Mouse (Mus musculus): ENCODE results near the gene Gm10722. TPM values are rescaled to one million over a fixed set of nuclear protein-coding genes. Genes with fewer than 3 reads are reported as not detected.
A peak's percentile ranks its signal among the peaks of the same experiment; 100 is the strongest.
"Not testable (repeated sequence)": the region's sequence is repeated elsewhere in the genome, so short reads cannot be mapped to it uniquely, and the experiment has no call there.

Gm10722 gene
- polyA plus RNA-seq, 1 experiment from 2014 or later, result not detected

- peak; percentile 61; the same call in 1 of the 2 replicates for ATAC-seq
Observed at GRCm38 (mm10) chr9:3012733-3013279, 12.1 kb downstream of the Gm10722 start, which contains the start of gene Gm10721. TSS of gene Gm10721 (plus strand) at chr9:3013140.

GRCm38 (mm10) chr9:3015354-3015753 is 14.6 kb downstream of the Gm10722 start, which contains the start of gene Gm10720:
TSS of gene Gm10720 (plus strand) at chr9:3015654.
- H3K9me3 ChIP-seq (ENCODE audit: control insufficient read depth); H3K4me2 ChIP-seq (replicated peaks; ENCODE audit: low read depth); H3K27me3 ChIP-seq (replicated peaks; ENCODE audit: control insufficient read depth, insufficient read depth, low read length); H3K4me1 ChIP-seq (replicated peaks; ENCODE audit: control insufficient read depth, insufficient read depth, low read length); H3K27ac ChIP-seq (ENCODE audit: low read depth, low read length); ATAC-seq; H3K4me3 ChIP-seq (ENCODE audit: low read depth, low read length); H3K36me3 ChIP-seq (ENCODE audit: control insufficient read depth, insufficient read depth); H3K9ac ChIP-seq (ENCODE audit: low read depth, low read length): not testable (repeated sequence)
- 53% methylated on average over 4 of the region's 9 CpGs for WGBS

More at GRCm38 (mm10) chr9:3012733-3013279, 12.1 kb downstream of the Gm10722 start, which contains the start of gene Gm10721:
- not testable (repeated sequence) for H3K4me2 ChIP-seq (replicated peaks; ENCODE audit: low read depth); H3K27ac ChIP-seq (ENCODE audit: low read depth, low read length); H3K9ac ChIP-seq (ENCODE audit: low read depth, low read length); H3K27me3 ChIP-seq (replicated peaks; ENCODE audit: control insufficient read depth, insufficient read depth, low read length); H3K4me3 ChIP-seq (ENCODE audit: low read depth, low read length); H3K36me3 ChIP-seq (ENCODE audit: control insufficient read depth, insufficient read depth); H3K9me3 ChIP-seq (ENCODE audit: control insufficient read depth); H3K4me1 ChIP-seq (replicated peaks; ENCODE audit: control insufficient read depth, insufficient read depth, low read length)
- WGBS, result no CpG with 5 or more reads among the region's 11 CpGs

- not testable (repeated sequence) for H3K27ac ChIP-seq (ENCODE audit: low read depth, low read length); H3K9ac ChIP-seq (ENCODE audit: low read depth, low read length); H3K4me2 ChIP-seq (replicated peaks; ENCODE audit: low read depth); H3K4me1 ChIP-seq (replicated peaks; ENCODE audit: control insufficient read depth, insufficient read depth, low read length); ATAC-seq; H3K27me3 ChIP-seq (replicated peaks; ENCODE audit: control insufficient read depth, insufficient read depth, low read length); H3K4me3 ChIP-seq (ENCODE audit: low read depth, low read length); H3K9me3 ChIP-seq (ENCODE audit: control insufficient read depth); H3K36me3 ChIP-seq (ENCODE audit: control insufficient read depth, insufficient read depth)
- WGBS, result 78% methylated on average over 4 of the region's 6 CpGs
Observed at GRCm38 (mm10) chr9:3015896-3016295, 15.2 kb downstream of the Gm10722 start.

GRCm38 (mm10) chr9:3017108-3017507 is 16.4 kb downstream of the Gm10722 start, which contains the start of gene Gm10719:
TSS of gene Gm10719 (plus strand) at chr9:3017408.
- H3K27ac ChIP-seq (ENCODE audit: low read depth, low read length); H3K27me3 ChIP-seq (replicated peaks; ENCODE audit: control insufficient read depth, insufficient read depth, low read length); H3K4me3 ChIP-seq (ENCODE audit: low read depth, low read length); ATAC-seq; H3K9ac ChIP-seq (ENCODE audit: low read depth, low read length); H3K36me3 ChIP-seq (ENCODE audit: control insufficient read depth, insufficient read depth); H3K9me3 ChIP-seq (ENCODE audit: control insufficient read depth); H3K4me1 ChIP-seq (replicated peaks; ENCODE audit: control insufficient read depth, insufficient read depth, low read length); H3K4me2 ChIP-seq (replicated peaks; ENCODE audit: low read depth): not testable (repeated sequence)
- WGBS, result no CpG with 5 or more reads among the region's 9 CpGs

GRCm38 (mm10) chr9:3018944-3019343 is 18.2 kb downstream of the Gm10722 start:
- not testable (repeated sequence) for H3K9ac ChIP-seq (ENCODE audit: low read depth, low read length); H3K9me3 ChIP-seq (ENCODE audit: control insufficient read depth); H3K4me3 ChIP-seq (ENCODE audit: low read depth, low read length); H3K4me1 ChIP-seq (replicated peaks; ENCODE audit: control insufficient read depth, insufficient read depth, low read length); H3K27ac ChIP-seq (ENCODE audit: low read depth, low read length); H3K4me2 ChIP-seq (replicated peaks; ENCODE audit: low read depth); H3K27me3 ChIP-seq (replicated peaks; ENCODE audit: control insufficient read depth, insufficient read depth, low read length); ATAC-seq; H3K36me3 ChIP-seq (ENCODE audit: control insufficient read depth, insufficient read depth)
- WGBS, result 69% methylated on average over 9 of the region's 9 CpGs

- not testable (repeated sequence) for H3K9me3 ChIP-seq (ENCODE audit: control insufficient read depth); H3K27ac ChIP-seq (ENCODE audit: low read depth, low read length); H3K4me1 ChIP-seq (replicated peaks; ENCODE audit: control insufficient read depth, insufficient read depth, low read length); H3K4me2 ChIP-seq (replicated peaks; ENCODE audit: low read depth); H3K4me3 ChIP-seq (ENCODE audit: low read depth, low read length); H3K36me3 ChIP-seq (ENCODE audit: control insufficient read depth, insufficient read depth); H3K9ac ChIP-seq (ENCODE audit: low read depth, low read length); H3K27me3 ChIP-seq (replicated peaks; ENCODE audit: control insufficient read depth, insufficient read depth, low read length)
- 82% methylated on average over 11 of the region's 19 CpGs for WGBS
- peak; percentile 57; the same call in 1 of the 2 replicates for ATAC-seq
Observed at GRCm38 (mm10) chr9:3019835-3020727, 19.4 kb downstream of the Gm10722 start.

GRCm38 (mm10) chr9:3022316-3023008 is 21.7 kb downstream of the Gm10722 start:
- H3K4me2 ChIP-seq (replicated peaks; ENCODE audit: low read depth); H3K27ac ChIP-seq (ENCODE audit: low read depth, low read length); ATAC-seq; H3K9ac ChIP-seq (ENCODE audit: low read depth, low read length); H3K4me3 ChIP-seq (ENCODE audit: low read depth, low read length); H3K9me3 ChIP-seq (ENCODE audit: control insufficient read depth); H3K27me3 ChIP-seq (replicated peaks; ENCODE audit: control insufficient read depth, insufficient read depth, low read length); H3K36me3 ChIP-seq (ENCODE audit: control insufficient read depth, insufficient read depth); H3K4me1 ChIP-seq (replicated peaks; ENCODE audit: control insufficient read depth, insufficient read depth, low read length): not testable (repeated sequence)
- WGBS, result 74% methylated on average over 9 of the region's 13 CpGs

- H3K4me1 ChIP-seq (replicated peaks; ENCODE audit: control insufficient read depth, insufficient read depth, low read length); H3K9me3 ChIP-seq (ENCODE audit: control insufficient read depth); H3K4me2 ChIP-seq (replicated peaks; ENCODE audit: low read depth); H3K36me3 ChIP-seq (ENCODE audit: control insufficient read depth, insufficient read depth); ATAC-seq; H3K9ac ChIP-seq (ENCODE audit: low read depth, low read length); H3K27me3 ChIP-seq (replicated peaks; ENCODE audit: control insufficient read depth, insufficient read depth, low read length); H3K27ac ChIP-seq (ENCODE audit: low read depth, low read length); H3K4me3 ChIP-seq (ENCODE audit: low read depth, low read length): not testable (repeated sequence)
- 71% methylated on average over 9 of the region's 13 CpGs for WGBS
Observed at GRCm38 (mm10) chr9:3023312-3023984, 22.7 kb downstream of the Gm10722 start, which contains the start of gene Gm10718. TSS of gene Gm10718 (plus strand) at chr9:3023547.

Measured in intestine, postnatal 0 days (tissue).